Mouse (Mus musculus) kidney, adult 8-10 months (tissue): ENCODE data around the gene Zfp719.

ENCODE experiments used
- DNase-seq, 2 experiments: peaks; one replicate each; pipeline ENCODE4 v3.0.0; 2022

The Zfp719 gene

GRCm38 (mm10) chr7:43579440-43580171, at the start of gene Zfp719:
Zfp719 (plus strand) TSS chr7:43579610.
- peak; percentile 92 to 96 for DNase-seq

- DNase-seq = no peak
Measured at GRCm38 (mm10) chr7:43530216-43530785, 49.1 kb upstream of the Zfp719 start.

GRCm38 (mm10) chr7:43532936-43533505, 46.4 kb upstream of the Zfp719 start:
- DNase-seq = no peak

GRCm38 (mm10) chr7:43538524-43538923, 40.9 kb upstream of the Zfp719 start:
- no peak for DNase-seq

- DNase-seq = no peak
Measured at GRCm38 (mm10) chr7:43544225-43544977, 35.0 kb upstream of the Zfp719 start, which contains the start of gene Cd33. Cd33 (minus strand) TSS chr7:43544428.

GRCm38 (mm10) chr7:43545656-43546545, 33.5 kb upstream of the Zfp719 start:
- no peak for DNase-seq

- no peak for DNase-seq
Measured at GRCm38 (mm10) chr7:43547666-43548065, 31.7 kb upstream of the Zfp719 start.

- DNase-seq = no peak
Measured at GRCm38 (mm10) chr7:43548206-43548605, 31.2 kb upstream of the Zfp719 start.

GRCm38 (mm10) chr7:43553153-43553552, 26.3 kb upstream of the Zfp719 start:
- DNase-seq = no peak

GRCm38 (mm10) chr7:43554550-43554949, 24.9 kb upstream of the Zfp719 start:
- no peak for DNase-seq

GRCm38 (mm10) chr7:43555351-43555750, 24.1 kb upstream of the Zfp719 start:
- DNase-seq = no peak

- no peak for DNase-seq
Measured at GRCm38 (mm10) chr7:43556901-43557300, 22.5 kb upstream of the Zfp719 start.

- peak; percentile 81 to 85 for DNase-seq
Measured at GRCm38 (mm10) chr7:43562006-43562633, 17.3 kb upstream of the Zfp719 start, which contains the start of gene Zfp658. Zfp658 (plus strand) TSS chr7:43562256.

GRCm38 (mm10) chr7:43562651-43563070, 16.7 kb upstream of the Zfp719 start:
- DNase-seq = peak in 1 of 2 experiments; percentile 14

- no peak for DNase-seq
Measured at GRCm38 (mm10) chr7:43563300-43563699, 16.1 kb upstream of the Zfp719 start.

- no peak for DNase-seq
Measured at GRCm38 (mm10) chr7:43571216-43571615, 8.2 kb upstream of the Zfp719 start.

- peak in 1 of 2 experiments; percentile 5 for DNase-seq
Measured at GRCm38 (mm10) chr7:43580526-43580925, 1.1 kb downstream of the Zfp719 start.

- no peak for DNase-seq
Measured at GRCm38 (mm10) chr7:43584790-43585189, 5.4 kb downstream of the Zfp719 start.

GRCm38 (mm10) chr7:43601884-43602283, 22.5 kb downstream of the Zfp719 start:
- no peak for DNase-seq

- DNase-seq = peak; percentile 22 to 38
Measured at GRCm38 (mm10) chr7:43606896-43607742, 27.7 kb downstream of the Zfp719 start, which contains the start of gene Zfp819. Zfp819 (plus strand) TSS chr7:43607169.
